Mouse (Mus musculus) C2C12 (cell line): ENCODE results near the gene Styxl1. TPM values are rescaled to one million over a fixed set of nuclear protein-coding genes. Genes with fewer than 3 reads are reported as not detected.

Experiments used
- H3K27me3 ChIP-seq: one replicate; pipeline ENCODE4 v1.6.1; 2011; ENCODE audit not compliant: control insufficient read depth, insufficient read depth, insufficient read length
- H3K36me3 ChIP-seq: one replicate; pipeline ENCODE4 v1.6.1; 2011; ENCODE audit not compliant: control insufficient read depth, insufficient read depth
- H3K4me3 ChIP-seq: one replicate; pipeline ENCODE4 v1.5.1; 2011; ENCODE audit warnings: mild to moderate bottlenecking, control low read depth; ENCODE audit not compliant: poor library complexity, insufficient read depth, severe bottlenecking
- H3K79me2 ChIP-seq: one replicate; pipeline ENCODE4 v1.6.1; 2011; ENCODE audit not compliant: control insufficient read depth, insufficient read depth
- H3K79me3 ChIP-seq: one replicate; pipeline ENCODE4 v1.6.1; 2011; ENCODE audit warnings: low read depth, control low read depth
- H3ac ChIP-seq: one replicate; pipeline ENCODE3; 2011; ENCODE audit warnings: low read depth; ENCODE audit not compliant: control insufficient read depth, insufficient read length
- CEBPB ChIP-seq: IDR thresholded peaks from one replicate; pipeline ENCODE4 v1.6.1; 2011; ENCODE audit warnings: low read depth, mild to moderate bottlenecking, control low read depth, moderate library complexity
- CTCF ChIP-seq: IDR thresholded peaks from one replicate; pipeline ENCODE4 v1.5.1; 2011; ENCODE audit not compliant: control insufficient read depth, insufficient read depth, insufficient read length
- FOSL1 ChIP-seq: IDR thresholded peaks from one replicate; pipeline ENCODE4 v1.8.0; 2011; ENCODE audit warnings: mild to moderate bottlenecking, low read length; ENCODE audit not compliant: poor library complexity, insufficient read depth, severe bottlenecking
- MAX ChIP-seq: IDR thresholded peaks from one replicate; pipeline ENCODE4 v1.6.1; 2011; ENCODE audit warnings: mild to moderate bottlenecking, control low read depth
- MYOD1 ChIP-seq: IDR thresholded peaks from one replicate; pipeline ENCODE4 v1.6.1; 2011; ENCODE audit warnings: low read depth; ENCODE audit not compliant: control insufficient read depth, insufficient read length
- MYOG ChIP-seq: IDR thresholded peaks from one replicate; pipeline ENCODE4 v1.6.1; 2011; ENCODE audit not compliant: control insufficient read depth, insufficient read length; ENCODE audit errors: extremely low read depth
- USF1 ChIP-seq: IDR thresholded peaks from one replicate; pipeline ENCODE4 v1.6.1; 2011; ENCODE audit warnings: low read depth, mild to moderate bottlenecking, control low read depth, moderate library complexity
- polyA plus RNA-seq: library from polyadenylated mRNA; unstranded; fragments of >200 nt; fragmentation: generic; extraction: Trizol; gene quantifications from one replicate; pipeline ENCODE4 v1.2.1, GENCODE M21; 2012; ENCODE audit warnings: missing spikeins

Gene Styxl1
- polyA plus RNA-seq, 1 experiment = not detected

GRCm38 (mm10) chr5:135731322-135731721 is 46.9 kb downstream of the Styxl1 start:
- Histone ChIP-seq H3ac (no peak overlapping the region), H3K79me2 (no peaks in the 10 kb centered on the region), H3K4me3 (no peak overlapping the region), H3K79me3 (no peaks in the 10 kb centered on the region), H3K36me3 (peaks cover 49% of the 10 kb centered on the region), H3K27me3 (no peaks in the 10 kb centered on the region)
- TF ChIP-seq CEBPB = no peak
- TF ChIP-seq FOSL1 = no peak
- TF ChIP-seq CTCF = no peak
- TF ChIP-seq MYOD1 = no peak
- TF ChIP-seq MYOG = no peak
- TF ChIP-seq MAX = no peak
- TF ChIP-seq USF1 = no peak

DNA sequence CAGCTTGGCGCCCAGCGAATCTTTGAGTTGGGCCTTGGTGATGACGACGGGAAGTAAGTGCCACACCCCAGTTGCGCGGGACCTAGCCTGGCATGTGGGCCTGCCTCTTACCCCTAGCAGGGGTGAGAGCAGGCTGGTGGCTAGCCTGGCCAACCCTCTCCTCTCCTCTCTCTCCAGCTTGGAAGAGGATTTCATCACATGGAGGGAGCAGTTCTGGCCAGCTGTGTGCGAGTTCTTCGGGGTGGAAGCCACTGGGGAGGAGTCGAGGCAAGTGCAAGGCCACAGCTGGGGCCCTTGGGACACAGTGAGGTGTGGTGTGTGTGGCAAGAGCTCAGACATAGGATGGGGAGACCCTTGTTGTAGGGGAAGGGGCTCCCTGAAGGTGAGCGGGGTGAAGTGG is 47.3 kb downstream of the Styxl1 start:
- Histone ChIP-seq H3K36me3 (peaks cover 47% of the 10 kb centered on the region), H3ac (no peak overlapping the region), H3K79me2 (peaks cover 4% of the 10 kb centered on the region), H3K27me3 (no peaks in the 10 kb centered on the region), H3K4me3 (no peak overlapping the region), H3K79me3 (no peaks in the 10 kb centered on the region)
- TF ChIP-seq CEBPB (no peak), MYOD1 (no peak), CTCF (no peak), USF1 (no peak), FOSL1 (no peak), MAX (no peak), MYOG (no peak)

- Histone ChIP-seq H3ac (no peak overlapping the region), H3K4me3 (no peak overlapping the region), H3K79me2 (peaks cover 10% of the 10 kb centered on the region), H3K27me3 (no peaks in the 10 kb centered on the region), H3K36me3 (peaks cover 40% of the 10 kb centered on the region), H3K79me3 (no peaks in the 10 kb centered on the region)
- TF ChIP-seq CEBPB = no peak
These were observed 47.9 kb downstream of the Styxl1 start for GRCm38 (mm10) chr5:135730278-135730677.

DNA sequence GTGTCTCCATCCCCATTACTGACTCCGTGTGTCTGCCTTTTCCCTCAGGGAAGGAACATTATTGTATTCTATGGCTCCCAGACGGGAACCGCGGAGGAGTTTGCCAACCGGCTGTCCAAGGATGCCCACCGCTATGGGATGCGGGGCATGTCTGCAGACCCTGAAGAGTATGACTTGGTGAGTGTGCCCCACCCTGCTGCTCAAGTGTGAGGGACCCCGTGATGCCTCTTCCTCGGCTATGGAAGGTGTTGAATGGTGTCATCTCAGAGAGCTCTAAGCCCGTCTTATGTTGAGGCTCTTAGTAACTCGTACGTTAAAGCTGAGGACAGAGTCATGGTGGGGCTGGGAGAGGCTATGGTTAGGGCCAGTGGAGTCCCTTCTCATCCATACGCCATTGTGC is 48.8 kb downstream of the Styxl1 start:
- no peak for TF ChIP-seq MAX
- TF ChIP-seq FOSL1 = no peak
- no peak for TF ChIP-seq CEBPB
- TF ChIP-seq USF1 = no peak
- TF ChIP-seq MYOG = no peak
- no peak for TF ChIP-seq MYOD1
- no peak for TF ChIP-seq CTCF
- Histone ChIP-seq H3ac (no peak overlapping the region), H3K4me3 (no peak overlapping the region), H3K79me2 (peaks cover 18% of the 10 kb centered on the region), H3K27me3 (no peaks in the 10 kb centered on the region), H3K79me3 (no peaks in the 10 kb centered on the region), H3K36me3 (peaks cover 32% of the 10 kb centered on the region)

DNA sequence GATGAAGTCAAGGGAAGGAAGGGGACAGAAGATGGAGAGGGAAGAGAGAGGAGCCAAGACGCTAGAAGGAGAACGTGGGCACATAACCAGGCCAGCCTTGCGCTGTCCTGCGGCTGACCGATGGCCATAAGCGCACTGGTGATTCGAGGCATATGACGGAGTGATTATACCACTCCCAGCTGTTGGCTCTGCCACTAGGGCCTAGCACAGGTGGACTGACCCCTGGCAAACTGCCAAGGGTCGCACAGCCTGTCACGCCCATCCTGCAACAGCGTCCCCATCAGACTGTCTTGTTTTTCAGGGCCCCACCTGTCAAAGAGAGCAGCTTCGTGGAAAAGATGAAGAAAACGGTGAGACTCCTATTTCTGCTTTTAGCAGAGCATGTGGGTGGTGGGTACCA is 49.8 kb downstream of the Styxl1 start:
- Histone ChIP-seq H3K79me3 (peaks cover 2% of the 10 kb centered on the region), H3ac (no peak overlapping the region), H3K4me3 (no peak overlapping the region), H3K27me3 (no peaks in the 10 kb centered on the region), H3K36me3 (peaks cover 32% of the 10 kb centered on the region), H3K79me2 (peaks cover 28% of the 10 kb centered on the region)
- TF ChIP-seq MAX (no peak), CTCF (no peak), MYOG (no peak), FOSL1 (no peak), MYOD1 (no peak), USF1 (no peak), CEBPB (no peak)

GRCm38 (mm10) chr5:135727871-135728270 is 50.3 kb downstream of the Styxl1 start:
- TF ChIP-seq MYOG = no peak
- TF ChIP-seq MAX = no peak
- TF ChIP-seq CTCF = no peak
- TF ChIP-seq USF1 = no peak
- TF ChIP-seq MYOD1 = no peak
- no peak for TF ChIP-seq CEBPB
- TF ChIP-seq FOSL1 = no peak

More at GRCm38 (mm10) chr5:135727871-135728270, 50.3 kb downstream of the Styxl1 start:
- Histone ChIP-seq H3ac (no peak overlapping the region), H3K79me3 (peaks cover 3% of the 10 kb centered on the region), H3K27me3 (no peaks in the 10 kb centered on the region), H3K4me3 (no peak overlapping the region), H3K36me3 (peaks cover 32% of the 10 kb centered on the region), H3K79me2 (peaks cover 32% of the 10 kb centered on the region)
